Mouse (Mus musculus) G1E (cell line): ENCODE measurements around the gene Reck. TPM values are rescaled to one million over a fixed set of nuclear protein-coding genes. Genes with fewer than 3 reads are reported as not detected.

Experiments used
- ATAC-seq: 2 replicates; pipeline ENCODE4 v1.8.0; 2016; ENCODE audit warnings: mild to moderate bottlenecking; ENCODE audit not compliant: insufficient number of reproducible peaks, poor library complexity, low FRiP score, severe bottlenecking; ENCODE audit errors: extremely low read depth
- DNase-seq: peaks from one replicate; pipeline ENCODE4 v3.0.0; 2012; ENCODE audit warnings: low spot score
- H3K27me3 ChIP-seq: 2 replicates; pipeline ENCODE4 v1.6.1; 2012; ENCODE audit warnings: mild to moderate bottlenecking, low read length, inconsistent platforms; ENCODE audit not compliant: insufficient read depth
- H3K36me3 ChIP-seq: replicated peaks from 2 replicates; pipeline ENCODE3; 2012; ENCODE audit warnings: mild to moderate bottlenecking, inconsistent platforms
- H3K4me1 ChIP-seq: 2 replicates; pipeline ENCODE4 v1.6.1; 2012; ENCODE audit warnings: low read depth, low read length, inconsistent platforms, mixed read lengths; ENCODE audit not compliant: insufficient read depth
- H3K4me3 ChIP-seq: 2 replicates; pipeline ENCODE4 v1.5.1; 2012; ENCODE audit warnings: low read depth, mild to moderate bottlenecking, inconsistent platforms, low read length, moderate library complexity, mixed read lengths
- H3K9me3 ChIP-seq: replicated peaks from 2 replicates; pipeline ENCODE4 v1.6.1; 2012; ENCODE audit warnings: inconsistent platforms
- CTCF ChIP-seq: IDR thresholded peaks from 2 replicates; pipeline ENCODE4 v1.5.1; 2012; ENCODE audit warnings: low read depth, low read length, inconsistent platforms, mixed read lengths
- GATA1 ChIP-seq: IDR thresholded peaks from 2 replicates; pipeline ENCODE4 v1.6.1; 2012; ENCODE audit warnings: borderline replicate concordance, low read length, inconsistent platforms, mixed read lengths
- GATA2 ChIP-seq: IDR thresholded peaks from 2 replicates; pipeline ENCODE4 v1.6.1; 2012; ENCODE audit warnings: low read depth, low read length, inconsistent platforms, borderline replicate concordance
- POLR2AphosphoS5 ChIP-seq: IDR thresholded peaks from 2 replicates; pipeline ENCODE4 v1.6.1; 2012; ENCODE audit warnings: low read depth, low read length, inconsistent platforms; ENCODE audit not compliant: insufficient replicate concordance
- TAL1 ChIP-seq: conservative IDR thresholded peaks from 2 replicates; pipeline ENCODE4 v1.6.1; 2012; ENCODE audit warnings: low read depth, low read length, inconsistent platforms, mixed read lengths
- polyA plus RNA-seq: library from polyadenylated mRNA; stranded (reverse); fragments of >175 nt; gene quantifications from 2 replicates; pipeline ENCODE4 v1.2.3, GENCODE M21; 2012
- total RNA-seq, 2 experiments: library from RNA; stranded (forward) in 1 of 2; stranded (reverse) in 1 of 2; fragments of 200-1000 nt in 1 of 2; fragments of >200 nt in 1 of 2; fragmentation: Nextera tagmentation in 1 of 2; gene quantifications; 2 replicates each; pipeline ENCODE4 v1.2.3; 2014 to 2017

The Reck gene
- total and polyA plus RNA-seq, 3 experiments, result 0.02 to 0.71 TPM; not detected in 1

GRCm38 (mm10) chr4:43994342-43994741 lies 119.0 kb downstream of the Reck start:
- no peak overlapping the region for H3K4me3 ChIP-seq
- no peak for ATAC-seq
- H3K9me3 ChIP-seq, result peaks cover 2% of the 10 kb centered on the region; the same call in 1 of the 2 replicates
- no peaks in the 10 kb centered on the region for H3K36me3 ChIP-seq
- peaks cover 5% of the 10 kb centered on the region; the same call in 1 of the 2 replicates for H3K27me3 ChIP-seq
- DNase-seq, result no peak
- TF ChIP-seq GATA2 (no peak), CTCF (no peak), GATA1 (no peak), POLR2AphosphoS5 (no peak), TAL1 (no peak)
- peaks cover 5% of the 10 kb centered on the region for H3K4me1 ChIP-seq

Other genes with a start within 250 kb of the Reck start
- 6.3 TPM in 1 of 2 replicates, not detected in the other for gene Npr2, start 243.6 kb upstream of the Reck start, total RNA-seq (2014; fragmentation: Nextera tagmentation)
- 0.23 and 0.44 TPM in 2 replicates for gene Npr2, start 243.6 kb upstream of the Reck start, total RNA-seq (2017)
- gene Npr2, start 243.6 kb upstream of the Reck start, polyA plus RNA-seq, result 0.04 TPM in 2 replicates
- 0.73 TPM in 1 of 2 replicates, not detected in the other for gene Spag8, start 221.9 kb upstream of the Reck start, total RNA-seq (2014; fragmentation: Nextera tagmentation)
- 0.33 and 0.41 TPM in 2 replicates for gene Spag8, start 221.9 kb upstream of the Reck start, total RNA-seq (2017)
- not detected in 2 replicates for gene Spag8, start 221.9 kb upstream of the Reck start, polyA plus RNA-seq
- 16.2 and 18.7 TPM in 2 replicates for gene Hint2, start 219.1 kb upstream of the Reck start, total RNA-seq (2014; fragmentation: Nextera tagmentation)
- gene Hint2, start 219.1 kb upstream of the Reck start, total RNA-seq (2017), result 58.3 and 63.1 TPM in 2 replicates
- 42.4 and 50.2 TPM in 2 replicates for gene Hint2, start 219.1 kb upstream of the Reck start, polyA plus RNA-seq
- gene Tmem8b, start 206.6 kb upstream of the Reck start, total RNA-seq (2014; fragmentation: Nextera tagmentation), result 2.9 and 6.0 TPM in 2 replicates
- gene Tmem8b, start 206.6 kb upstream of the Reck start, total RNA-seq (2017), result 0.76 and 1.1 TPM in 2 replicates
- 2.9 and 3.6 TPM in 2 replicates for gene Tmem8b, start 206.6 kb upstream of the Reck start, polyA plus RNA-seq
- 0.34 TPM in 1 of 2 replicates, not detected in the other for gene Fam221b, start 206.4 kb upstream of the Reck start, total RNA-seq (2014; fragmentation: Nextera tagmentation)
- gene Fam221b, start 206.4 kb upstream of the Reck start, total RNA-seq (2017), result 0.49 and 0.58 TPM in 2 replicates
- 0.05 and 0.10 TPM in 2 replicates for gene Fam221b, start 206.4 kb upstream of the Reck start, polyA plus RNA-seq
- gene Olfr70, start 174.7 kb upstream of the Reck start, total RNA-seq (2014; fragmentation: Nextera tagmentation), result not detected in 2 replicates
- gene Olfr70, start 174.7 kb upstream of the Reck start, total RNA-seq (2017), result 0.06 TPM in 1 of 2 replicates, not detected in the other
- gene Olfr70, start 174.7 kb upstream of the Reck start, polyA plus RNA-seq, result not detected in 2 replicates
- gene Olfr71, start 165.3 kb upstream of the Reck start, total RNA-seq (2014; fragmentation: Nextera tagmentation), result not detected in 2 replicates
- gene Olfr71, start 165.3 kb upstream of the Reck start, total RNA-seq (2017), result 0.06 and 0.11 TPM in 2 replicates
- not detected in 2 replicates for gene Olfr71, start 165.3 kb upstream of the Reck start, polyA plus RNA-seq
- gene Hrct1, start 148.3 kb upstream of the Reck start, total RNA-seq (2014; fragmentation: Nextera tagmentation), result not detected in 2 replicates
- 0.16 TPM in 1 of 2 replicates, not detected in the other for gene Hrct1, start 148.3 kb upstream of the Reck start, total RNA-seq (2017)
- gene Hrct1, start 148.3 kb upstream of the Reck start, polyA plus RNA-seq, result not detected in 2 replicates
- gene Spaar, start 145.5 kb upstream of the Reck start, total RNA-seq (2014; fragmentation: Nextera tagmentation), result not detected in 2 replicates
- gene Spaar, start 145.5 kb upstream of the Reck start, total RNA-seq (2017), result 0.11 TPM in 1 of 2 replicates, not detected in the other
- not detected in 2 replicates for gene Spaar, start 145.5 kb upstream of the Reck start, polyA plus RNA-seq
- not detected in 2 replicates for gene Olfr159, start 104.5 kb upstream of the Reck start, total RNA-seq (2014; fragmentation: Nextera tagmentation)
- not detected in 2 replicates for gene Olfr159, start 104.5 kb upstream of the Reck start, total RNA-seq (2017)
- not detected in 2 replicates for gene Olfr159, start 104.5 kb upstream of the Reck start, polyA plus RNA-seq
- gene Olfr156, start 51.6 kb upstream of the Reck start, total RNA-seq (2014; fragmentation: Nextera tagmentation), result not detected in 2 replicates
- 0.05 and 0.23 TPM in 2 replicates for gene Olfr156, start 51.6 kb upstream of the Reck start, total RNA-seq (2017)
- not detected in 2 replicates for gene Olfr156, start 51.6 kb upstream of the Reck start, polyA plus RNA-seq
- not detected in 2 replicates for gene Olfr157, start 35.3 kb upstream of the Reck start, total RNA-seq (2014; fragmentation: Nextera tagmentation)
- gene Olfr157, start 35.3 kb upstream of the Reck start, total RNA-seq (2017), result 0.06 and 0.11 TPM in 2 replicates
- gene Olfr157, start 35.3 kb upstream of the Reck start, polyA plus RNA-seq, result not detected in 2 replicates
- not detected in 2 replicates for gene Olfr155, start 24.0 kb upstream of the Reck start, total RNA-seq (2014; fragmentation: Nextera tagmentation)
- gene Olfr155, start 24.0 kb upstream of the Reck start, total RNA-seq (2017), result 0.16 TPM in 1 of 2 replicates, not detected in the other
- not detected in 2 replicates for gene Olfr155, start 24.0 kb upstream of the Reck start, polyA plus RNA-seq
- 48.9 and 58.3 TPM in 2 replicates for gene Glipr2, start 81.9 kb downstream of the Reck start, total RNA-seq (2014; fragmentation: Nextera tagmentation)
- 73.9 and 77.9 TPM in 2 replicates for gene Glipr2, start 81.9 kb downstream of the Reck start, total RNA-seq (2017)
- gene Glipr2, start 81.9 kb downstream of the Reck start, polyA plus RNA-seq, result 47.0 and 50.6 TPM in 2 replicates
- gene Ccin, start 108.0 kb downstream of the Reck start, total RNA-seq (2014; fragmentation: Nextera tagmentation), result not detected in 2 replicates
- not detected in 2 replicates for gene Ccin, start 108.0 kb downstream of the Reck start, total RNA-seq (2017)
- gene Ccin, start 108.0 kb downstream of the Reck start, polyA plus RNA-seq, result not detected in 2 replicates
- 108 and 132 TPM in 2 replicates for gene Clta, start 128.9 kb downstream of the Reck start, total RNA-seq (2014; fragmentation: Nextera tagmentation)
- 483 and 581 TPM in 2 replicates for gene Clta, start 128.9 kb downstream of the Reck start, total RNA-seq (2017)
- gene Clta, start 128.9 kb downstream of the Reck start, polyA plus RNA-seq, result 437 and 460 TPM in 2 replicates
- gene Gne, start 208.6 kb downstream of the Reck start, total RNA-seq (2014; fragmentation: Nextera tagmentation), result 41.5 and 42.6 TPM in 2 replicates
- 17.9 and 18.1 TPM in 2 replicates for gene Gne, start 208.6 kb downstream of the Reck start, total RNA-seq (2017)
- 35.3 and 40.9 TPM in 2 replicates for gene Gne, start 208.6 kb downstream of the Reck start, polyA plus RNA-seq